Mouse (Mus musculus): ENCODE measurements at regions not wholly inside any gene's neighbourhood (a gene's known extent, or its start where the extent isn't known, plus 50 kb on each side); places are given as distances from the start of the nearest gene placed in this dataset.

DNA sequence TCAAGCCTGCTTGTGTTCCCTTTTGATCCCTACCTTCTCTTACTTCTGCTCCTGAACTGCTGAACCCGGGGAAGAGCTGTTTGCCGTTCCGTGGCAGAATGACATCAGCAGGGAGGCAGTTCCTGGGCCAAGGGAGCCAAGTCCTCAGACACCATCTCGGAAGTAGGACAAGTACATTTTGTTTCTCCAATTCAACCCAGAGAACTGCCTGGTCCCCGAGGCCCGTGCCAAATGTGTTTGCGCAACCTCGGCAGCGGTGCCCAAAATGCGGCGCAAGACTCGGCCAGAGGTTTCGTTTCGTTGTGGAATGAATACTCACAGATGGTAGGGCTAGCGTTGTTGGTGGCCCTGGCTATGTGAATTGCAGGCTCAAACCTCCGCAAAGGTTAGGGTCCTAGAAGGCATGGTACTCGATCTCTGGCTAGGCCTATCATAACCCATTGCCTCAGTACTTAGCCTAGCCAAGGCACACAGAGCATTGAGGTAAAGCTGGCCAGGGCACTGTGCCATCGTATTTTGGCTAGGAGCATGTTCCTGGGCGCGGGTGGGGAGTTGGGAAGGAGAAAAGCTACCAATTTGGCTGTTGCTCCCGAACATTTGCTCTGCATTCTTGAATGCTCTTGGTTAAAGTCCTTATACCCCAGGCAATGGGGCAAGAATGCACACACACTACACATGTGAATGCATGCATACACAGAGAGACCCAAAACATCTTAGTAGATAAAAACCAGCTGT lies 333.0 kb downstream of the Foxo1 start:
- TF ChIP-seq GATA1 (IDR thresholded peaks at IDR 0.05; ENCODE audit: borderline replicate concordance, low read length) = no peak
- TF ChIP-seq FLI1 (IDR thresholded peaks at IDR 0.05; ENCODE audit: low read length) = no peak

All from megakaryocyte, embryonic 14.5 days (primary cell).